Mouse (Mus musculus): ENCODE measurements at regions not wholly inside any gene's neighbourhood (a gene's known extent, or its start where the extent isn't known, plus 50 kb on each side); places are given as distances from the start of the nearest gene placed in this dataset.

GRCm38 (mm10) chr13:30085446-30085845, 50.8 kb upstream of the Mboat1 start:
- DNase-seq (ENCODE audit: low read depth, low spot score): no peak

- DNase-seq (ENCODE audit: low read depth, low spot score): peak; percentile 79
Observed at GRCm38 (mm10) chr13:30085005-30085404, 51.3 kb upstream of the Mboat1 start.

DNA sequence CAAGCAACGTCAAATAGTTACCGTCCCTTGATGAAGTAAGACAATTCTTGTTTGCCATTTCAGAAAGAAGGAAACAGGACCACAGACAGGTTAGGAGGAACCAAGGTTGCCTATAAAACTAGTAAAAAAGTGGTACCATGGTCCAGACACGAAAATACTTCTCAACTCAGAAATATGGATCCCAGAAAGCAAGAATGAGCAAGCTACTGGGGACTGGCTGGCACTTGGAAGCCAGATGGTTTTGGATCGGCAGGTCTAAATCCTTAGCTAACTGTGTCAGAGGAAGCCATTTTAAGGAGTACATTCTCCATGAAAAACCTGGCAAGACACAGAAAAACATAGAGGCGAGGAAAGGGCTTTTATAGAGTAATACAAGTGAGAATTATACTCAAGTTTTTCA, 51.9 kb upstream of the Mboat1 start:
- DNase-seq (ENCODE audit: low read depth, low spot score): no peak

GRCm38 (mm10) chr13:30083949-30084348, 52.3 kb upstream of the Mboat1 start:
- DNase-seq (ENCODE audit: low read depth, low spot score): no peak

DNA sequence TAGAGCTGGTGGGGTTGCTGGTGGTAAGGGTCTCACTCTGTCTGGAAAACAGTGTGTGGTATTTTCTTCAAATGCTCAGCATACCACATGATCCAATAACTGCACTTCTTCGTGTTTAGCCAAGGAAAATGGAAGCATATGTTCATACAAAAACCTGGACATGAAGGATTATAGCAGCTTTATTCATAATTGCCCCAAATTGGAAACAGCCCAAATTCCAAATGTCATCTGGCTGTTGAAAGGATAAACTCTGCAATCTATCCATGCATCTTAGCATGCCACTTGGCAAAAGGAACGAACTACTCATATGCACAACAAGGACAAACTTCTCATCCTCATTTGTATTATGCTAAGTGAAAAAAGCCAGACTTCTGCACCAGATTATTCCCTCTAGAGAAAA, 53.5 kb upstream of the Mboat1 start:
- no peak for DNase-seq (ENCODE audit: low read depth, low spot score)

GRCm38 (mm10) chr13:30080705-30081474, 55.4 kb upstream of the Mboat1 start:
- no peak for DNase-seq (ENCODE audit: low read depth, low spot score)

DNA sequence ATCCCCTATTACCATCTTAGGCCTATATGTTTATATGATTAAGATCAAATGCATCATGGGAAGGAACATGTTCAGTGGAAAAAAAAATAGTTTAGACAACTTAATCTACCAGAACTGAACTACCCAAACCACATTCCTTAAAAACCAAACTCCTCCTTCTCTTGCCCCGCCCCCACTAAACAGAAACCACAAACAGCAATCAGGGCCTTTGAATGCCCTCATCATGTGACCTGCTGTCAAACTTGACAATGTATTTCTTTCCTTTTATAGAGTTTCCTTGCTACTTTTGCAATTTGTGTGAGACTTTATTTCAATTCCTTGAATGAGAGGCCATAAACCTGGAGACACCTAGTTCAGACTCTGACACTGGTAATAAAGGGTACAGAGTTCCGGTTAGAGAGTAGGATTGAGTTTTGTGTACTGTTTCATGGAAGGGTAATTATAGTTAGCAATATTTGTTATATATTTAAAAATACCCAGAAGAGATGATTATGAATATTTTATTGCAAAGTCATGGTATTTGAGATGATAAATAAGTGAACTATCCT, 61.7 kb upstream of the Mboat1 start:
- no peak for DNase-seq (ENCODE audit: low read depth, low spot score)

- DNase-seq (ENCODE audit: low read depth, low spot score): no peak
Observed at GRCm38 (mm10) chr13:30074069-30074468, 62.2 kb upstream of the Mboat1 start.

- no peak for DNase-seq (ENCODE audit: low read depth, low spot score)
Observed at GRCm38 (mm10) chr13:30069397-30069796, 66.9 kb upstream of the Mboat1 start.

- DNase-seq (ENCODE audit: low read depth, low spot score): no peak
Observed at GRCm38 (mm10) chr13:30067581-30068375, 68.5 kb upstream of the Mboat1 start.

DNA sequence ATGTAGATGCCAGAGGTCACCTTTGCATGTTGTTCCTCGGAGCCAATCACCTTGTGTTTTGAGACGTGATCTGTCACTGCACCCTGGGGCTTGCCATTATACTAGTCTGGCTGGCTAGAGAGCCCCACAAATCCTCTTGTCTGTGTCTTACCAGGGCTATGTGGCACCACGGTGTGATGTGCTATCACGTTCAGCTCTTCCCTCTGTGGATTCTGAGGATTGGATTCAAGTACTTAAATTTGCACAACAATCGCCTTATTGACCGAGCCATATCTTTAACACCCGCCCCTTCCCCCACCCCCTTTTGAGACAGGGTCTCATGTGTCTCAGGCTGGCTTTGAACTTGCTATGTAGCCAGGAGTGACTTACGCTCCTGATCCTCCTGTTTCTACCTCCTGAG, 70.8 kb upstream of the Mboat1 start:
- DNase-seq (ENCODE audit: low read depth, low spot score): no peak

DNA sequence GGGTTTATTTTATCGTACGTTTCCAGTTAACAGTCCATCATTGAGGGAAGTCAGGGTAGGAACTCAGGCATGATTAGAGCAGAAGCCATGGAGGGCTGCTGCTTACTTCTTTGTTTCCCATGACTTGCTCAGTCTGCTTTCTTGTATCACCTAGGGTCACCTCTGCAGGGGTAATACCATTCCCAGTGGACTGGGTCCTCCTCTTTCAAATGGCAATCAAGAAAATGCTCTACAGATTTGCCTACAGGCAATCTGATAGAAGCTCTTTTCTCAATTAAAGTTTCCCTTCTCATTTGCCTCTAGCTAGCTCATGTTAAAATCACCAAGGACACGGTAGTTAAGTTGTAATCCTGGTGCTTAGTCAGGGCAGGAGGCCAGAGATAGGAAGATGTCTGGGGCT, 72.5 kb upstream of the Mboat1 start:
- DNase-seq (ENCODE audit: low read depth, low spot score): no peak

DNA sequence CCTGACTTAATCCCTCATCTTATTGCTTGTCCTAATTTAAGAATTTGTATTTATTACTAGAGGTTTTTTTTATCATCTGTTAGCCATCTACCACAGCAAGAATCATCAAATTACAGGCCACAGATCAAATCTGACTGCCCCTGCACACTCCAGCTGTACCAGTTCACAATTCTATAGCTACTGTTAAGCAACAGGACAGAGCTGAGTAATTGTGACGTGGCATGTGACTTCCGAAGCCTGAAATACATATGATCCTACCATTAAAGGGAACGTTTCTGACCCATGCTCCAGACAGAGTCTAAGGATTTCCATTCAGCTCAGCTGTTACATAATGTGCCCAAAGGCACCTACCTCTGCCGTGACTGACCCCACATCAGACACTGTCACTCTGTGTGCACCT, 74.0 kb upstream of the Mboat1 start:
- DNase-seq (ENCODE audit: low read depth, low spot score): no peak

- DNase-seq (ENCODE audit: low read depth, low spot score): no peak
Observed at GRCm38 (mm10) chr13:30055141-30055645, 69.3 kb upstream of the E2f3 start.

DNA sequence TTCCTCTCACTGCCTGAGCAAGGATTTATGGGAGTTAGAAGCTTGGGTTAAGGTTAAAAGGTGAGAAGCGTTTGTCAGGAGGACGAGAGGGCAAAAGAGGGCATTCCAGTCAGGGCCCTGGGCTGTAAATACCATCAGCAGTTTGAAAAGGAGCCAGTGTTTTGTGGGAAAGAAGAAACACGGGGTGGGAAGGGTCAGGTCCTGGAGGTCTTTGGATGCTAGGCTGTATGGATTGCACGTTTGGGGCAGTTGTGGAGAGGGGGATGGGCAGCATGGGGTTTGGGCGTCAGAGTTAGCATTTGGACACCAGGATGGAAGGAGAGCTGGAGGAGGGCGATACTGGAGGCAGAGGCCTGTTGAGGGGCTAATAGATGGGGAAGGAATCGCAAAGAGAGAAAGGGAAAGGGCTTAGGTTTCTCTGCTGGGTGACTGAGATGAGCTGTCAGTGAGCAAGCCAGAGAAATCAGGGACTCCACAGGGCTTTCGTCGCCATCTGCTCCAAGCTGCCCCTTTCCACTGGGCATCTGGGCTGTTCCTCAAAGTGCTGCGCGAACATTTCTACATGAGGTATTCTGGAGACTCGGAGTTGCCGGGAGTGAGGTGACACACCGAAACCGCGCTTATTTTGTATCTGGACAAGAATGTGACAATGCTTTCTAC, 66.2 kb upstream of the E2f3 start:
- DNase-seq (ENCODE audit: low read depth, low spot score): no peak

DNA sequence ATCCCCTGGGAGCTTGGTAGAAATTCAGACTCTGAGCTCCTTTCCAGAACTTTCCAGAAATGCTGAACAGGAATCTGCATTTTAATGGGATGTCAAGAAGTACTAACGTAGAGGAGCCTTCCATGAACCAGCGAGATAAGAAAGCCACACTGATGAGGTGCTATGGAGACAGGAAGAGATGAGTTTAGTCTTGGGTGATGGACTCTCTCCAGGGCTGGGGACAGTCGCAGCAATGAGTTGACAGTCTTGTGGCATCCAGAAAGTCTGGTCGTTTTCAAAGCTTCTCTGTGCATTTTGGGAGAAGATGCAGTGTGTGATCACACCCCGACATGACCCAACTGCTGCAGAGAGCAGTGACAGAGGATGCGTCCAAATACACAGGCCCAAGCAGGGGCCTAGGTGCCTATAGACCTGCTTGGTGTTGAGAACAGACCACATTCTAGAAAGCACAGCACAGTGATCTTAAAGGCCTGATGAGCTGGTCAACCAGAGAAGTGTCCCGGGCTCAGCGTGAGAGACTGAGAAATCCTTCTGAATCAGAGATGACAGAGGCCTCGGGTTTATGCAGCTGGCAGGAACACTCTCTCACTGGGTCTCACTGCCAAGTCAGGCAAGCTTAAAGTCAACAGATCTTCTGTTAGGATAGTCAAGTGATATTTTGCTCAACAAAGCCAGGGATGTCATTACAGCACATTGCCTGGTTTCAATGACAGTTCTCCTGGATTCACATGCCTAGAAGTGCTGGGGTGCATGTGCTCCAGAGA, 65.1 kb upstream of the E2f3 start:
- no peak for DNase-seq (ENCODE audit: low read depth, low spot score)

- DNase-seq (ENCODE audit: low read depth, low spot score): no peak
Observed at GRCm38 (mm10) chr13:30048260-30048859, 62.5 kb upstream of the E2f3 start.

GRCm38 (mm10) chr13:30046504-30047169, 60.8 kb upstream of the E2f3 start:
- no peak for DNase-seq (ENCODE audit: low read depth, low spot score)

DNA sequence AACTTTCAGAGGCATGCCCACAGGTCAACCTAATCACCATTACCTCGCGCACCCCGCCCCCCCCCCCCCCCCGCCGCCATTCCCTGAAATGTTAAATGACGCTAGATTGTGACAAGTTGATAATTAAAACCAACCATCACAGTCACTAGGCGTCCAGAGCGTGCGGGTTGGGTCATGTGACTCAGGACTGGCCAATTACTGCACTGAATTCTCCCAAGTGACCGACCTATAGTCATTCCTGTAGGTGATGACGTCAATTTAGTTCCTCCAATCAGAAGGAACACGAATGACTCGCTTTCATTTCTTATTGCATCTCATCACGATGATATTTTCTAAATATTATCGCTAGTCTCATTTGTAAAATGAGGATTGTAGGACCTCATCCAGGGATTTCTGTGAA, 60.2 kb upstream of the E2f3 start:
- no peak for DNase-seq (ENCODE audit: low read depth, low spot score)

- no peak for DNase-seq (ENCODE audit: low read depth, low spot score)
Observed at GRCm38 (mm10) chr13:30045225-30045624, 59.4 kb upstream of the E2f3 start.
